In genomic region chr19:10555624-10556510, GRCm38 (mm10) we compare ENCODE assay signal across 8 mouse cellular contexts. TPM values are rescaled to one million over a fixed set of nuclear protein-coding genes. Genes with fewer than 3 reads are reported as not detected.
A peak's percentile ranks its signal among the peaks of the same experiment; 100 is the strongest.
DNase-seq lines count a peak whose midpoint lies in the region; ATAC-seq and TF ChIP-seq lines count a peak whose summit lies in the region.

Tmem216 (minus strand) TSS chr19:10556238.

- DNase-seq in 3134 (ENCODE audit: extremely low read depth, insufficient read length, low spot score): peak; percentile 82
- DNase-seq in adrenal gland, postnatal 36 days: peak; percentile 90 to 93
- peak; percentile 88 to 90 for DNase-seq in heart, adult 2 months
- peak; percentile 83 for DNase-seq in kidney, adult 9 months
- peak; percentile 86 for DNase-seq in limb, embryonic 14.5 days (ENCODE audit: low spot score)
- DNase-seq in midbrain, postnatal 0 days (ENCODE audit: low spot score): peak; percentile 92
- DNase-seq in spleen, postnatal 14 days (ENCODE audit: low spot score in 2 of 2): peak; percentile 73 to 83

- peak within 1 kb of the TSS; percentile 77 for H3K9ac ChIP-seq in embryonic facial prominence, embryonic 13.5 days
- peak within 1 kb of the TSS; percentile 62 for H3K9ac ChIP-seq in heart, adult 2 months (ENCODE audit: low read depth, low read length)
- H3K9ac ChIP-seq in limb, embryonic 14.5 days (ENCODE audit: low read depth, low read length, severe bottlenecking): peak within 1 kb of the TSS; percentile 62
- peak within 1 kb of the TSS; percentile 71 for H3K9ac ChIP-seq in midbrain, postnatal 0 days (replicated peaks; ENCODE audit: low read length, poor library complexity, severe bottlenecking)

- WGBS in embryonic facial prominence, embryonic 13.5 days: 1% methylated on average over 43 of the region's 43 CpGs
- WGBS in heart, adult 2 months: 1% methylated on average over 43 of the region's 43 CpGs
- under 1% methylated on average over 43 of the region's 43 CpGs for WGBS in limb, embryonic 14.5 days
- under 1% methylated on average over 39 of the region's 43 CpGs for WGBS in midbrain, postnatal 0 days

- intact Hi-C loops in heart, adult 2 months (cut with DNase I): loop anchor here (1.0 to 2.0 kb wide), 3 partner anchors 21 to 49 kb away; partner anchors contain the start of genes Cpsf7, Cyb561a3, Ddb1 and Tkfc

- H3K4me3 ChIP-seq in embryonic facial prominence, embryonic 13.5 days: peak within 1 kb of the TSS; percentile 66
- peak within 1 kb of the TSS; percentile 84 for H3K4me3 ChIP-seq in heart, adult 2 months
- H3K4me3 ChIP-seq in limb, embryonic 14.5 days (replicated peaks; ENCODE audit: low read length): peak within 1 kb of the TSS; percentile 57
- H3K4me3 ChIP-seq in midbrain, postnatal 0 days (ENCODE audit: low read depth, low read length): peak within 1 kb of the TSS; percentile 56

- peak; percentile 30; the same call in 1 of the 2 replicates for TF ChIP-seq CTCF in heart, adult 2 months (IDR thresholded peaks at IDR 0.05)
- peak; percentile 33 for TF ChIP-seq CTCF in midbrain, postnatal 0 days (IDR thresholded peaks at IDR 0.05)

- peak within 1 kb of the TSS; percentile 77 for H3K4me2 ChIP-seq in embryonic facial prominence, embryonic 13.5 days
- H3K4me2 ChIP-seq in limb, embryonic 14.5 days (replicated peaks; ENCODE audit: low read depth, low read length, severe bottlenecking): peak within 1 kb of the TSS; percentile 80
- peak within 1 kb of the TSS; percentile 56 for H3K4me2 ChIP-seq in midbrain, postnatal 0 days (ENCODE audit: low read depth, low read length, poor library complexity, severe bottlenecking)

- no peaks in the 10 kb centered on the region for H3K79me2 ChIP-seq in heart, adult 2 months (replicated peaks; ENCODE audit: control insufficient read depth, insufficient read depth, low read length)

- no peaks in the 10 kb centered on the region for H3K9me3 ChIP-seq in embryonic facial prominence, embryonic 13.5 days
- H3K9me3 ChIP-seq in limb, embryonic 14.5 days (ENCODE audit: control insufficient read depth, low read length): no peaks in the 10 kb centered on the region
- H3K9me3 ChIP-seq in midbrain, postnatal 0 days (ENCODE audit: low read length): no peaks in the 10 kb centered on the region

- ATAC-seq in embryonic facial prominence, embryonic 13.5 days (ENCODE audit: insufficient number of reproducible peaks, insufficient read depth, low FRiP score, low TSS enrichment, low read depth): peak; percentile 95
- peak; percentile 95 for ATAC-seq in limb, embryonic 14.5 days (ENCODE audit: low FRiP score, low read depth)
- peak; percentile 98 for ATAC-seq in midbrain, postnatal 0 days (ENCODE audit: low FRiP score)

- TF ChIP-seq EP300 in heart, adult 2 months (IDR thresholded peaks at IDR 0.05; ENCODE audit: insufficient read depth, low read depth, low read length): 0 out of 2 replicates have a peak, but pooled peaks have one; percentile 30

- peaks cover 15% of the 10 kb centered on the region for H3K4me1 ChIP-seq in embryonic facial prominence, embryonic 13.5 days
- 0 out of 2 replicates have a peak, but pooled peaks cover 2% of the 10 kb centered on the region for H3K4me1 ChIP-seq in heart, adult 2 months (ENCODE audit: control insufficient read depth, insufficient read depth, low read length)
- peaks cover 15% of the 10 kb centered on the region for H3K4me1 ChIP-seq in limb, embryonic 14.5 days (ENCODE audit: control insufficient read depth, insufficient read depth, low read length)
- peaks cover 14% of the 10 kb centered on the region; the same call in 1 of the 2 replicates for H3K4me1 ChIP-seq in midbrain, postnatal 0 days (ENCODE audit: insufficient read depth, low read length)

- peaks cover 22% of the 10 kb centered on the region for H3K36me3 ChIP-seq in embryonic facial prominence, embryonic 13.5 days
- H3K36me3 ChIP-seq in heart, adult 2 months (ENCODE audit: control insufficient read depth, insufficient read depth, low read length): peaks cover 2% of the 10 kb centered on the region; the same call in 1 of the 2 replicates
- peaks cover 20% of the 10 kb centered on the region for H3K36me3 ChIP-seq in limb, embryonic 14.5 days (ENCODE audit: control insufficient read depth, insufficient read depth, low read length)
- peaks cover 8% of the 10 kb centered on the region; the same call in 1 of the 2 replicates for H3K36me3 ChIP-seq in midbrain, postnatal 0 days (ENCODE audit: insufficient read depth, low read length)

- H3K27me3 ChIP-seq in embryonic facial prominence, embryonic 13.5 days: no peaks in the 10 kb centered on the region
- no peaks in the 10 kb centered on the region for H3K27me3 ChIP-seq in heart, adult 2 months (ENCODE audit: control insufficient read depth, insufficient read depth, low read length)
- no peaks in the 10 kb centered on the region for H3K27me3 ChIP-seq in limb, embryonic 14.5 days (ENCODE audit: control insufficient read depth, insufficient read depth, low read length)
- no peaks in the 10 kb centered on the region for H3K27me3 ChIP-seq in midbrain, postnatal 0 days (ENCODE audit: insufficient read depth, low read length)

- peak; percentile 80 for TF ChIP-seq POLR2A in heart, adult 2 months (IDR thresholded peaks at IDR 0.05; ENCODE audit: insufficient read depth, low read depth, low read length)
- TF ChIP-seq POLR2A in limb, embryonic 14.5 days (IDR thresholded peaks at IDR 0.05; ENCODE audit: borderline replicate concordance, extremely low read depth, insufficient read depth, insufficient read length): no peak

- H3K27ac ChIP-seq in embryonic facial prominence, embryonic 13.5 days: peak within 1 kb of the TSS; percentile 66
- H3K27ac ChIP-seq in heart, adult 2 months: peak within 1 kb of the TSS; percentile 84
- H3K27ac ChIP-seq in limb, embryonic 14.5 days (replicated peaks; ENCODE audit: low read depth, low read length): peak within 1 kb of the TSS; percentile 70
- H3K27ac ChIP-seq in midbrain, postnatal 0 days (ENCODE audit: low read depth, low read length): peak within 1 kb of the TSS; percentile 88

RNA-seq across cellular contexts. Expression of gene Tmem216, which starts in this region (rescaled TPM):
- 10 to 100 TPM; 15.9 to 21.5 TPM for total RNA-seq in adrenal gland, postnatal 36 days (2021)
- 62.9 and 63.7 TPM in 2 replicates for polyA plus RNA-seq in embryonic facial prominence, embryonic 13.5 days (2015; fragmentation: Nextera tagmentation; extraction: Ambion mirVana)
- 1 to 10 TPM; 5.5 to 5.8 TPM for total RNA-seq in heart, adult 2 months (2021)
- 13.0 and 19.2 TPM in 2 replicates for polyA plus RNA-seq in heart, adult 2 months (2012; rRNA removed)
- 51.3 and 61.5 TPM in 2 replicates for polyA plus RNA-seq in limb, embryonic 14.5 days (2012; rRNA removed)
- 55.8 and 58.6 TPM in 2 replicates for polyA plus RNA-seq in limb, embryonic 14.5 days (2014; fragmentation: Nextera tagmentation; extraction: Ambion mirVana)
- 23.1 and 33.8 TPM in 2 replicates for total RNA-seq in midbrain, postnatal 0 days (2014; rRNA removed)
- polyA plus RNA-seq in midbrain, postnatal 0 days (2015; fragmentation: Nextera tagmentation; extraction: Ambion mirVana): 41.5 and 47.0 TPM in 2 replicates

Comparison
In these comparisons a context has a peak if more than half of its experiments do, and no peak if none do; other contexts are left out.
1. Peak in every context shown above with its lines: DNase-seq, ATAC-seq, H3K4me3 ChIP-seq and H3K27ac ChIP-seq.